Mouse (Mus musculus): Measurements from ENCODE around the gene Dscaml1. TPM values are rescaled to one million over a fixed set of nuclear protein-coding genes. Genes with fewer than 3 reads are reported as not detected.
"Not testable (repeated sequence)": the region's sequence is repeated elsewhere in the genome, so short reads cannot be mapped to it uniquely, and the experiment has no call there.

Dscaml1 gene
- polyA plus RNA-seq, 1 experiment from 2014 or later, result 22.3 TPM

DNA sequence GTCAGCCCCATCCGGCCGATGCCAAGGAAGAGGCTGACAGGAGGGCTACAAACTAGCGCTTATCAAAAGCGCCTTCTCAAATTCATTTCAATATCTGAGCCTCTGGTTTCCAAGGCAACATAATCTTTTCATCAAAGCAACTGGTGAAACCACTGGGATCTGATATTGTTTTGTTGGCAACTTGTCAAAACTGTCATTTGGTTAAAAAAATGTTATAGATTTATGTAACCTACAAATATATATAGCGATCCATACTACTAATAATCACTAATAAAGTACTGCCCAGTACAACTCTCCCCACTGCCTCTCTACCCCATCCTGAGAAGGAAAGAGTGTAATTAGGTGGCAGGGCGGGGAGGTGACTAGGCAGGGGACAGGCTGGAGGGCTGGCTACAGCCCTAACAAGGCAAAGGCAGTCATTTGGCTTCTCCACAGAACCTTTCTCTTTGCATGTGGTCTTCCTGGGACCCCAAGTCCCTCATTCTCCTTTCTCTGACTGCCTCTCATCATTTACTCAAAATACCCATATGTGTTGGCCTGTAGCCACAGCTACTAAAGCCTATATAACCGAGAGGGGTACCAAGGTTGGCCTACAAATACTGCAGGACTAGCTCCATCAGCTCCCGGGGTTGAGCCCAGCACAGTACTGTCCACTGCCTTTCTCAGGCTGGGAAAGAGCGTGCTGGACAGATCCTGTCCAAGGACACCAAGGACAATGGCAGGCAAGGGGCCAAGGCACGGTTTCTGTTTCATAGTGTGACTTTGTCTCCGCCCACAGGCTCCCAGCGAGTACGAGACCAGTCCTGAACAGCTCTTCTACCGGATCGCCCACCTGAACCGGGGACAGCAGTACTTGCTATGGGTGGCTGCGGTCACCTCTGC, 313.5 kb downstream of the Dscaml1 start:
- Histone ChIP-seq H3K27ac (replicated peaks) (peak overlapping the region; percentile 62), H3K4me2 (replicated peaks) (0 out of 2 replicates have a peak overlapping the region, but pooled peaks have one; percentile 6), H3K27me3 (no peaks in the 10 kb centered on the region), H3K4me3 (no peak overlapping the region), H3K9ac (replicated peaks) (no peak overlapping the region), H3K36me3 (peaks cover 16% of the 10 kb centered on the region), H3K9me3 (no peaks in the 10 kb centered on the region), H3K4me1 (peaks cover 18% of the 10 kb centered on the region)
- ATAC-seq (replicated peaks), result peak; percentile 49
- 48% methylated on average over 17 of the region's 17 CpGs for WGBS

DNA sequence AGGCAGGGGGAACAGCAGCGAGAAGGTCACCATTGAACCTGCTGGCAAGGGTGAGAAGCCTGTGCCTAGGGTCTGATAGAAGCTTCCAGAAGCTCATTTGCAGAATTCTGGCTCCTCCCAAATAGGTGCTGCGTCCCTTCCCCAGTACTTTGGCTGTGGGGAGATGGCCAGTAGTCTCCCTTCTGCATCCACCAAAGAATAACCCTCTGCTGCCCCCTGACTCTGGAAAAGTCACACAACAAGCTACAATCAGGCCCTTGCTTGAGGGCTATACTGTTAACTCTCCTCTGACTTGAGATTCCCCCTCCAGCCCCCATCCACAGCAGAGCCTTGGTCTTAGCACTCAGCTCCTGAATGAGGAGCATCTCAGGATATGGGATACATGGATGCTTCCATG, 314.2 kb downstream of the Dscaml1 start:
- Histone ChIP-seq H3K9me3 (no peaks in the 10 kb centered on the region), H3K9ac (replicated peaks) (no peak overlapping the region), H3K27ac (replicated peaks) (peak overlapping the region; percentile 62; the same call in 1 of the 2 replicates), H3K27me3 (no peaks in the 10 kb centered on the region), H3K36me3 (peaks cover 16% of the 10 kb centered on the region), H3K4me1 (peaks cover 21% of the 10 kb centered on the region), H3K4me2 (replicated peaks) (no peak overlapping the region), H3K4me3 (no peak overlapping the region)
- no peak for ATAC-seq (replicated peaks)
- 56% methylated on average over 2 of the region's 2 CpGs for WGBS

DNA sequence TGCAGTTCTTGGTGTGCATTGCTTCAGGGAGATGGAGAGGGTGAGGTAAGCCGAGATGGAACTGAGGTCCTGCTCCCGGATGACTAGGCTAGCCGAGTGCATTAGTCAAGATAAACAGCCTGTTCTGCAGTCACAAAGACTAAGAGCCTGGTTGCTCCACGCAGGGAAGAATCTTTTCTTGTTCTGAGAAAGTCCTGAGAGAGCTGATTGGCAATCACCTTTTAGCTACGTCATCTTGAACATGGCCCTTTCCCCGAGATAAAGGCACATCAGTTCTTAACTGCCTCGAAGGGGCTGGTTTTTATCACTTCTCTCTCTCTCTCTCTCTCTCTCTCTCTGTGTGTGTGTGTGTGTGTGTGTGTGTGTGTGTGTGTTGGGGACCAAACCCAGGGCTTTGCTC, 319.0 kb downstream of the Dscaml1 start:
- peaks cover 3% of the 10 kb centered on the region; the same call in 1 of the 2 replicates for H3K4me1 ChIP-seq
- no peaks in the 10 kb centered on the region for H3K27me3 ChIP-seq
- H3K9me3 ChIP-seq, result no peaks in the 10 kb centered on the region
- no peak overlapping the region for H3K4me2 ChIP-seq (replicated peaks)
- WGBS, result 57% methylated on average over 7 of the region's 7 CpGs
- peaks cover 41% of the 10 kb centered on the region for H3K36me3 ChIP-seq
- no peak overlapping the region for H3K4me3 ChIP-seq
- ATAC-seq (replicated peaks), result no peak
- H3K27ac ChIP-seq (replicated peaks), result no peak overlapping the region
- H3K9ac ChIP-seq (replicated peaks), result no peak overlapping the region

DNA sequence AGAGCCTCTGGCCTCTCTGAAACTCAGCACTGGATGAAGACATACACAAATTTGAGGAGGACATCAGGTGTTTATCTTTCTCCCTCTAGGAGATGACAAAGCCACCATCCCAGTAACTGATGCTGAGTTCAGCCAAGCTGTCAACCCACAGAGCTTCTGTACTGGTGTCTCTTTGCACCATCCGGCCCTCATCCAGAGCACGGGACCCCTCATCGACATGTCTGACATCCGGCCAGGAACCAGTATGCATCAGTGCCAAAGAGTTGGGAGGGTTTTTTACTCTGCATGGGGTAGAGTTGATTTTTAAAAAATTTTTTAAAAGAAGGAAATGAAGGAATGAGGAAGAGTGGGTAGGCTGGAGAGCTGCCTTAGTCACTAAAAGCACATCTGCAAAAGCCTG, 323.5 kb downstream of the Dscaml1 start:
- no peak overlapping the region for H3K27ac ChIP-seq (replicated peaks)
- no peaks in the 10 kb centered on the region for H3K27me3 ChIP-seq
- ATAC-seq (replicated peaks), result no peak
- H3K36me3 ChIP-seq, result peaks cover 42% of the 10 kb centered on the region
- H3K4me2 ChIP-seq (replicated peaks), result no peak overlapping the region
- H3K9ac ChIP-seq (replicated peaks), result no peak overlapping the region
- WGBS, result 90% methylated on average over 4 of the region's 4 CpGs
- H3K9me3 ChIP-seq, result no peaks in the 10 kb centered on the region
- H3K4me3 ChIP-seq, result no peak overlapping the region
- H3K4me1 ChIP-seq, result peaks cover 6% of the 10 kb centered on the region; the same call in 1 of the 2 replicates

DNA sequence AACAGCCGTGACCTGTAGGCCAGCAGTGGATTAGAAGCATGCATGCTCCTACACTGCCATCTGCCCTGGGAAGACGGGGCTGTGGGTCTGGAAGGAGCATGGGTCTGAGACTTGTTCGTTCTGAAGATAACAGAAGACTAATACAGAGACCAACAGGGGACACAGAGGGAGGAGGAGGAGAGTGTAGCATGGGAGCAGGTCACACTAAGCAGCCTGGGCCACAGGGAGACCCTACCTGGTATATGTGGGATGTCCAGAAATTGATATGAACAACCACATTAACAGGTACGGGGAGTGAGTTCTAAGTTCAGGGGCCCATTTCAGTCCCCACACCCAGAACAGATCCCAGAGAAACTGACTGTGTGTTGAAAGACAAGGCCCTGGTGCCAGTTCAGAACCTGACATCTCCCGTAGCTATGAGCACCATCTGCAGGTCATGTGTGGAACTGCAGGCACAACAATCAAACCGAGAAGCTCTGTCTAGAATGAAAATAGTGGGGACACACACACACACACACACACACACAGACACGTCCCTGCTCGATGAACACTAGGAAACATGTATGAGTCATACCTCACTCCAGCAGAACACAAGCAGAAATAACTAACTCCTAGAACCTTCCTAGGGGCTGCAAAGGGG, 328.1 kb downstream of the Dscaml1 start:
- H3K27ac ChIP-seq (replicated peaks), result 0 out of 2 replicates have a peak overlapping the region, but pooled peaks have one; percentile 6
- H3K9me3 ChIP-seq, result no peaks in the 10 kb centered on the region
- WGBS, result 36% methylated on average over 8 of the region's 8 CpGs
- no peak overlapping the region for H3K4me2 ChIP-seq (replicated peaks)
- peak; percentile 68; the same call in 1 of the 2 replicates for ATAC-seq (replicated peaks)
- H3K36me3 ChIP-seq, result peaks cover 26% of the 10 kb centered on the region
- peaks cover 3% of the 10 kb centered on the region; the same call in 1 of the 2 replicates for H3K4me1 ChIP-seq
- no peak overlapping the region for H3K4me3 ChIP-seq
- H3K9ac ChIP-seq (replicated peaks), result no peak overlapping the region
- H3K27me3 ChIP-seq, result no peaks in the 10 kb centered on the region

DNA sequence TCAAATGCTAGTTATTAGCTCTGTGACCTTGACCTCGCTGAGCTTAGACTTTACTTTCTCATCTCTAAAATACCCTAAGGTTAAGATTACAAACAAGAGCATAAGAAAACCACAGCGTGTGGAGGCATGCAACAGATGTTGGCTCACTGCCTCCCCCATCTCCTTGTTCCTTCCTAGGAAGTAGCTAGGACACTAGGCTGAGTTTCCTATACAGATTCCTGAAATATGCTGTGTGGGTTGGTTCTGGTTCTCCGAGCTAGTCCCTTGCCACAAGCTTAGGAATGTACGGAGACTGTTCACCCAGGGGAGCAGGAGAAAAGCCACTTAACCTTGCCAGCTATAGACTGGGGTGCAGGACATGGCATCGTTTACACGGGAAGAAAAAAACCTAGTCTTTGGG, 339.8 kb downstream of the Dscaml1 start:
- H3K4me3 ChIP-seq, result no peak overlapping the region
- H3K27ac ChIP-seq (replicated peaks), result no peak overlapping the region
- H3K4me2 ChIP-seq (replicated peaks), result no peak overlapping the region
- ATAC-seq (replicated peaks), result no peak
- H3K9me3 ChIP-seq, result no peaks in the 10 kb centered on the region
- 88% methylated on average over 6 of the region's 6 CpGs for WGBS
- H3K27me3 ChIP-seq, result no peaks in the 10 kb centered on the region
- no peaks in the 10 kb centered on the region for H3K4me1 ChIP-seq
- H3K9ac ChIP-seq (replicated peaks), result no peak overlapping the region
- 0 out of 2 replicates have a peak, but pooled peaks cover 5% of the 10 kb centered on the region for H3K36me3 ChIP-seq

DNA sequence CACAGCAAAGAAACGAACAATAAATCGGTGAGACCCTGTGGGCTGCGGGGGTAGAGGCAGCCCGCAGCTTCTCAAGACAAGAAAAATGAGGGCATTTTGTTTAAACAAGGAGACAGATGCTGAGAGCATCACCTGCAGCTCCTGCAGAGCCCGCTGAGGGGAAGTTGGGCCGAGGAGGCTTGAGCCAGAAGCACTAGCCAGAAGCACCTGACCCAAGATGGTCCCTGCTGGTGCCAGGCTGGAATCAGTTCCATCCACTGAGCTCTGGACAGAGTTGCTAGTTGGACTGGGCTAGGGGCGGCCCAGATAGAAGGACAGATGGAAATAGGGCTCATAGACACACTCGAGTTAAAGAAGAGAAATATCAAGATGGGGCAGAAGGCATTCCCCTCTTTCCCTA, 340.7 kb downstream of the Dscaml1 start:
- Histone ChIP-seq H3K27ac (replicated peaks) (no peak overlapping the region), H3K9ac (replicated peaks) (no peak overlapping the region), H3K36me3 (peaks cover 14% of the 10 kb centered on the region), H3K4me2 (replicated peaks) (no peak overlapping the region), H3K9me3 (no peaks in the 10 kb centered on the region), H3K4me1 (no peaks in the 10 kb centered on the region), H3K4me3 (no peak overlapping the region), H3K27me3 (no peaks in the 10 kb centered on the region)
- ATAC-seq (replicated peaks), result no peak
- 90% methylated on average over 8 of the region's 8 CpGs for WGBS

DNA sequence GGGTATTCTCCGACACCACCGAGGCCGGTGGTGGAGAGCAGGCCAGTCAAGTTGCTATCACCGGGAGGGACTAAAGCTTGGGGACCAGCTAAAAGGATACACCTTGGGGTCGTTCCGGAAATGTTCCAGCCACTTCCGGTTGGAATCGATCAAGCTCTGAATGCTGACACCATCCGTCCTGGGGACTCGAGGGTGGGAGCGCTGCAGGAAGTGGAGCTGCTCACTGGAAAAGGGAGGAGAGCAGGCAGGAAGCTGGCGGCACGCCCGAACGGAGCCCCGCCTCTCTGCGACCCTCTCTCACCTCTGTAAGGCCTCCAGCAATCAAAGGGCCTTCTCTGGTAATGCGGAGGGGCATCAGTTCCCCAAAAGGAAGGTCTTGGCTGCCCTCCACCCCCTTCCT, 342.0 kb downstream of the Dscaml1 start:
- no peak overlapping the region for H3K9ac ChIP-seq (replicated peaks)
- H3K4me3 ChIP-seq, result no peak overlapping the region
- H3K27me3 ChIP-seq, result no peaks in the 10 kb centered on the region
- no peak overlapping the region for H3K4me2 ChIP-seq (replicated peaks)
- no peak for ATAC-seq (replicated peaks)
- no peaks in the 10 kb centered on the region for H3K4me1 ChIP-seq
- H3K9me3 ChIP-seq, result no peaks in the 10 kb centered on the region
- H3K27ac ChIP-seq (replicated peaks), result no peak overlapping the region
- WGBS, result 88% methylated on average over 18 of the region's 18 CpGs
- H3K36me3 ChIP-seq, result peaks cover 16% of the 10 kb centered on the region

DNA sequence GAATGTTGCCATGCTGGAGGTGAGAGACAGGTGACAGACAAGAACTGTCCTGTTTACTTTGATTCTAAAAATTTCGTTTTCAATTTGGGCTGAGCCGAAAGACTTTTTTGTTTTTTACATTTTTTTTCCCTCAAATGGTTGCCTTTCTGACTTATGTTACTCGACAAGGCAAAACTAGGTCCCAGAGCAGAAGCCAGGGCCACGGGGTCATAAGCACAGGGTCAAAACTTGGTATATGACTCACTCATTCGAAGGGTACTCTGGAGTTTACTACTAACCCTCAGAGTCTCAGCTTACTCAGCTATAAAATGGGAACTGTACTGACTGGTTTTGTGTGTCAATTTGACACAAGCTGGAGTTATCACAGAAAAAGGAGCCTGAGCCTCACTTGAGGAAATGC, 343.2 kb downstream of the Dscaml1 start:
- H3K9ac ChIP-seq (replicated peaks), result no peak overlapping the region
- WGBS, result 93% methylated on average over 5 of the region's 5 CpGs
- no peaks in the 10 kb centered on the region for H3K4me1 ChIP-seq
- peaks cover 27% of the 10 kb centered on the region for H3K36me3 ChIP-seq
- no peak overlapping the region for H3K4me2 ChIP-seq (replicated peaks)
- no peak for ATAC-seq (replicated peaks)
- no peaks in the 10 kb centered on the region for H3K9me3 ChIP-seq
- H3K27ac ChIP-seq (replicated peaks), result no peak overlapping the region
- H3K27me3 ChIP-seq, result no peaks in the 10 kb centered on the region
- H3K4me3 ChIP-seq, result no peak overlapping the region

DNA sequence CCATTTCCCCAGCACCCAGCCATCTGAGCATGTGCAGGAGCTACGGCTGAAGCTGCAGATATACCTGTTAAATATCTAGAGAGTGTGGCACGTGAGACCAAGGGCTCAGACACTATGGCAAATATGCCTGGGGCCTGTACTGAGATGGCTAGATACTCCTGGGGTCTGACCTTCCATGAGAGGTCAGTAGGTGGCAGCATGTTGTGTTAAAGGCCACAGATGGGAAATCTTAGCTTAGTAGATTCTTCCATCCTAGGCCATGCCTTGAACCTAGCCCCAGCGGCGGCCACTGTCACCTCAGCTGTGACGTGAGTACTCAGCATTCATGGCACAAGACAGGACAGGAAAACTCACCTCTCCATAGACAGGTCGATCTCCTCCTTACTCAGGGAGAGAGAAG, 347.7 kb downstream of the Dscaml1 start:
- H3K9me3 ChIP-seq, result no peaks in the 10 kb centered on the region
- peaks cover 43% of the 10 kb centered on the region for H3K36me3 ChIP-seq
- no peaks in the 10 kb centered on the region for H3K27me3 ChIP-seq
- ATAC-seq (replicated peaks), result no peak
- H3K9ac ChIP-seq (replicated peaks), result no peak overlapping the region
- no peak overlapping the region for H3K4me2 ChIP-seq (replicated peaks)
- no peak overlapping the region for H3K27ac ChIP-seq (replicated peaks)
- no peaks in the 10 kb centered on the region for H3K4me1 ChIP-seq
- 86% methylated on average over 6 of the region's 6 CpGs for WGBS
- no peak overlapping the region for H3K4me3 ChIP-seq

DNA sequence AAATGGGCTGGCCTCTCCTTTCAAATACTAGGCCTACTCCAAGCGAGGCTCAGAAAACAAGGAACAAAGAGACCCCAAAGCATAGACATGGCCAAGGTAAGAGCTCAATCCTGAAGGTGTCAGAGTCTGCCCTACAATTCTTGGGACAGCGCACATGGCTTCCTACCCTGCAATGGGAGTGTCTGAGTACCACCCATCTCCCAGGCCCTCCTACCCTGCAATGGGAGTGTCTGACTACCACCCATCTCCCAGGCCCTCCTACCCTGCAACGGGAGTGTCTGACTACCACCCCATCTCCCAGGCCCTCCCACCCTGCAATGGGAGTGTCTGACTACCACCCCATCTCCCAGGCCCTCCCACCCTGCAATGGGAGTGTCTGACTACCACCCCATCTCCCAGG, 349.7 kb downstream of the Dscaml1 start:
- H3K9ac ChIP-seq (replicated peaks); ATAC-seq (replicated peaks); H3K4me2 ChIP-seq (replicated peaks); H3K9me3 ChIP-seq; H3K27me3 ChIP-seq; H3K4me3 ChIP-seq; H3K27ac ChIP-seq (replicated peaks); H3K4me1 ChIP-seq: not testable (repeated sequence)
- WGBS, result 88% methylated on average over 3 of the region's 3 CpGs
- peaks cover 41% of the 10 kb centered on the region for H3K36me3 ChIP-seq

DNA sequence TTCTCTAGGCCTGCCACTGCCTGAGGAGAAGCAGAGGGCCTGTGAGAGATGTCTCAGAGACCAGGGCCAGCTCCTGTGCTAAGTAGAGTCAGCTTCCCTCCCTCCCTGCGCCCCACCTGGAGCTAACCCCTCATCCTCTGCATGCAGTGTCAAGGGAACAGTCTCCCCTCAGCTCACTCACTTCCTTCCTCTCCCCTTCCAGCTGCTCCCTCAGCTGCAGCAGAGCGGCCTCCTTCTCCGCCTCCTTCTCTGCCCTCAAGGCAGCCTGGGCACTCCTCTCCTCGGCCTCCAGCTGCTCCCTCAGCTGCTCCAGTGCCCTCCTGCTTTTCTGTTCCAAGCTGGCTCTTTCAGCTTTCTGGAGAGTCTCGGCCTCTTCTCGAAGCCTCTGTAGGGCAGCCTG, 352.8 kb downstream of the Dscaml1 start:
- no peak overlapping the region for H3K4me3 ChIP-seq
- H3K36me3 ChIP-seq, result peaks cover 23% of the 10 kb centered on the region
- no peak for ATAC-seq (replicated peaks)
- peaks cover 8% of the 10 kb centered on the region; the same call in 1 of the 2 replicates for H3K4me1 ChIP-seq
- no peaks in the 10 kb centered on the region for H3K27me3 ChIP-seq
- H3K4me2 ChIP-seq (replicated peaks), result no peak overlapping the region
- H3K9me3 ChIP-seq, result no peaks in the 10 kb centered on the region
- H3K27ac ChIP-seq (replicated peaks), result no peak overlapping the region
- no peak overlapping the region for H3K9ac ChIP-seq (replicated peaks)
- WGBS, result 81% methylated on average over 6 of the region's 6 CpGs
